ENCODE assay signal across 8 mouse cellular contexts in the genomic region with DNA sequence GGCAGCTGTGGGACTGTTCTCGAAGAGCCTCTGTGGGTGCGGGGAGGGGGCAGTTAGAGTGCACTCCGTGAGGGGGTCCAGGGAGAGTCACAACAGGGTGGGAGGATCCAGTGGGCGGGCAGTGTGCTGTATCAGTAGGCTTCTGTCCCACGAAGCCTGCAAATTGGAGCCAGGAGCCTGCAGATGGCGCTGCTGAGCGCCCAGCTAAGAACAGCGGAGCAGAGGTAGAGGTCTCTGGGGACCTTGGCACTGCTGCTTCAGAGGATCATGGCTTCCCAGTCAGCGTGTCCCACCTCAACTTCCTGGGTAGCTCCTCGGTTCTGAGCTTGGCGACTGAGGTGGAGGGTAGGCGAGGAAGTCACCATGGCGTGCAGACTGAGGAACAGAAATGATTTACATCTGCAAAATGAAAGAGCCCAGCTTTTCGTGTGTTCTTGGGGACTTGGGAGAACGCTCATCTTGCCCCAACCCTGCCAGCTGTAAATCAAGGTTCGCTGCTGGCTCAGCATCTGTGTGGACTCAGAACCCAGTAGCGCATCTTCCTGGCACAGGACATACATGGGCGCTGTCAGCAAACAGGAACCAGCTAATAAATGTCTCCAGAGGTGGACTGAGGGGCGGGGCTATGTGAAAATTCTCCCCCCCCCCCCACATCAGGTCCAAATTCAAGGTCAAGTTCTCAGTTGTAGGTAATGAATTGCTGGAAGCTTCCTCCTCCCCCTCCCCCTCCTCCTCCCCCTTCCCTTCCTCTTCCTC. TPM values are rescaled to one million over a fixed set of nuclear protein-coding genes. Genes with fewer than 3 reads are reported as not detected.
DNase-seq lines count a peak whose midpoint lies in the region; ATAC-seq lines count a peak whose summit lies in the region.

No protein-coding gene starts in this region.

- no peak overlapping the region for H3K27ac ChIP-seq in liver, embryonic 16.5 days (ENCODE audit: low read length)

- peak; percentile 34 for DNase-seq in ovary, postnatal 36 days (ENCODE audit: low spot score)
- DNase-seq in ovary, postnatal 14 days (ENCODE audit: low spot score): no peak
- peak; percentile 82 for DNase-seq in embryo, embryonic 11 days
- peak; percentile 88 for DNase-seq in induced T-regulatory cell, adult 2 months (ENCODE audit: low read depth)
- peak; percentile 41 for DNase-seq in retina, postnatal 7 days (ENCODE audit: low read depth, low spot score)
- no peak for DNase-seq in frontal cortex, postnatal 14 days (ENCODE audit: low spot score in 2 of 2)
- no peak for DNase-seq in frontal cortex, postnatal 36 days (ENCODE audit: low spot score in 2 of 2)

- peaks cover 13% of the 10 kb centered on the region for H3K27me3 ChIP-seq in liver, embryonic 16.5 days (ENCODE audit: control insufficient read depth, insufficient read depth, low read depth, low read length)

- H3K9ac ChIP-seq in liver, embryonic 16.5 days (ENCODE audit: low read depth, low read length): peak overlapping the region; percentile 54

- 15% methylated on average over 19 of the region's 19 CpGs for WGBS in liver, embryonic 16.5 days (ENCODE audit: insufficient replicate concordance)

- no peaks in the 10 kb centered on the region for H3K9me3 ChIP-seq in liver, embryonic 16.5 days (replicated peaks; ENCODE audit: control insufficient read depth, low read length)

- H3K36me3 ChIP-seq in liver, embryonic 16.5 days (ENCODE audit: control insufficient read depth, insufficient read depth): no peaks in the 10 kb centered on the region

- peak overlapping the region; percentile 60 for H3K4me2 ChIP-seq in liver, embryonic 16.5 days (ENCODE audit: low read depth, low read length)

- peak overlapping the region; percentile 44 for H3K4me3 ChIP-seq in liver, embryonic 16.5 days (ENCODE audit: low read depth, low read length)

- peaks cover 12% of the 10 kb centered on the region for H3K4me1 ChIP-seq in liver, embryonic 16.5 days (ENCODE audit: control insufficient read depth, low read depth, low read length)

- ATAC-seq in liver, embryonic 16.5 days (ENCODE audit: low read depth): peak; percentile 78

RNA-seq across cellular contexts. Expression of gene Syf2, which starts 32.5 kb away (rescaled TPM):
- 43.9 and 47.8 TPM in 2 replicates for polyA plus RNA-seq in liver, embryonic 16.5 days (2015; fragmentation: Nextera tagmentation; extraction: Ambion mirVana)

RNA-seq across cellular contexts. Expression of gene Rsrp1, which starts 39.8 kb away (rescaled TPM):
- 315 and 330 TPM in 2 replicates for polyA plus RNA-seq in liver, embryonic 16.5 days (2015; fragmentation: Nextera tagmentation; extraction: Ambion mirVana)

RNA-seq across cellular contexts. Expression of gene Tmem50a, which starts 48.4 kb away (rescaled TPM):
- polyA plus RNA-seq in liver, embryonic 16.5 days (2015; fragmentation: Nextera tagmentation; extraction: Ambion mirVana): 79.1 and 82.5 TPM in 2 replicates

Comparison
In these comparisons a context has a peak if more than half of its experiments do, and no peak if none do; other contexts are left out.
1. DNase-seq: peak in ovary, postnatal 36 days (single experiment), embryo, embryonic 11 days (single experiment), induced T-regulatory cell, adult 2 months (single experiment) and retina, postnatal 7 days (single experiment); none in ovary, postnatal 14 days (single experiment), frontal cortex, postnatal 14 days (0 of 2) and frontal cortex, postnatal 36 days (0 of 2).